Mouse (Mus musculus): ENCODE measurements around the gene Dhcr24.

DNA sequence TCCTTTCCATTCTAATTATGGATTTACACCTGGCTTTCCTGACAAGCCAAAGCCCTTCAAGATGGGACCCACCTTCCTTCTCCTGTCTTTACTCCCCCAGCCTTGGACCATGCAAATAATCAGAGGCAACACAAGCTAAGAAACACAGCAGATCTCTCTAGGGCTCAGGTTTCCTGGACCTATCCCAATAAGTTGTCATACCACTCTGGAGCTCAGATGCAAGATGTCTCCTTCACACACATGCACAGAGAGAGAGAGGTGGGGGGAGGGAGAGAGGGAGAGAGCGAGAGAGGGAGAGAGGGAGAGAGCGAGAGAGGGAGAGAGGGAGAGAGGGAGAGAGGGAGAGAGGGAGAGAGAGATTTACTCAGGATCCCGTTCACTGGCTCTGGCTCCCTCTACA lies 71.5 kb downstream of the Dhcr24 start:
- TF ChIP-seq CTCF (IDR thresholded peaks at IDR 0.05; ENCODE audit: borderline replicate concordance, extremely low read depth, insufficient read depth, insufficient read length) = no peak
- no peak for TF ChIP-seq POLR2A (IDR thresholded peaks at IDR 0.05; ENCODE audit: borderline replicate concordance, extremely low read depth, insufficient read depth, insufficient read length, poor library complexity, severe bottlenecking)
